29 mouse cellular contexts compared by ENCODE assay signal in genomic region chr4:58462990-58463389, GRCm38 (mm10).
DNase-seq lines count a peak whose midpoint lies in the region; ATAC-seq and TF ChIP-seq lines count a peak whose summit lies in the region.
"Had no signal": no experiment of that assay in that cellular context is flagged by ENCODE, and none has a peak within 500 bp of the region (broad histone marks: within the 10 kb centered on the region; RNA-seq: fewer than 3 reads in every experiment).

No protein-coding gene starts in this region.

- DNase-seq in 3T3-L1 (ENCODE audit: low read depth, low spot score) = peak; percentile 35
- DNase-seq in large intestine, adult 2 months (ENCODE audit: low read depth, low spot score) = peak; percentile 54
- DNase-seq in stomach, postnatal 0 days (ENCODE audit: low spot score) = no peak
- no peak for DNase-seq in right cerebral cortex, postnatal 14 days
- no peak for DNase-seq in frontal cortex, postnatal 36 days (ENCODE audit: low spot score in 2 of 2)
- DNase-seq: adrenal gland, postnatal 14 days; cerebellum, adult 11 months; cerebellum, adult 9-10 months; forebrain, postnatal 0 days; gastrocnemius, postnatal 10 days; heart, postnatal 36 days; kidney, adult 2 months; kidney, postnatal 4 days; layer of hippocampus, postnatal 36 days; lung, embryonic 14.5 days; lung, postnatal 14 days; thymus, postnatal 25 days had no signal

- no peaks in the 10 kb centered on the region for H3K27me3 ChIP-seq in stomach, postnatal 0 days (ENCODE audit: control insufficient read depth, insufficient read depth, low read length)
- H3K27me3 ChIP-seq in hindbrain, embryonic 16.5 days (replicated peaks; ENCODE audit: control insufficient read depth, insufficient read depth, low read length) = no peaks in the 10 kb centered on the region
- H3K27me3 ChIP-seq: forebrain, embryonic 12.5 days; heart, embryonic 15.5 days; hindbrain, embryonic 12.5 days; limb, embryonic 15.5 days; liver, embryonic 15.5 days; midbrain, embryonic 12.5 days; neural tube, embryonic 13.5 days; stomach, embryonic 15.5 days had no signal

- H3K9ac ChIP-seq in stomach, postnatal 0 days (ENCODE audit: low read length) = no peak overlapping the region
- no peak overlapping the region for H3K9ac ChIP-seq in hindbrain, embryonic 16.5 days (ENCODE audit: low read depth, low read length)
- H3K9ac ChIP-seq: forebrain, embryonic 12.5 days; forebrain, postnatal 0 days; heart, embryonic 15.5 days; hindbrain, embryonic 12.5 days; limb, embryonic 15.5 days; liver, embryonic 15.5 days; lung, embryonic 14.5 days; midbrain, embryonic 12.5 days; neural tube, embryonic 13.5 days; stomach, embryonic 15.5 days had no signal

- H3K4me3 ChIP-seq in embryonic fibroblast, embryonic 13.5 days (ENCODE audit: insufficient read depth, low read length) = no peak overlapping the region
- no peak overlapping the region for H3K4me3 ChIP-seq in stomach, postnatal 0 days (ENCODE audit: low read depth, low read length)
- H3K4me3 ChIP-seq in hindbrain, embryonic 16.5 days (ENCODE audit: low read length) = no peak overlapping the region
- H3K4me3 ChIP-seq: forebrain, embryonic 12.5 days; heart, embryonic 15.5 days; hindbrain, embryonic 12.5 days; limb, embryonic 10.5 days; limb, embryonic 15.5 days; liver, embryonic 15.5 days; midbrain, embryonic 12.5 days; neural tube, embryonic 13.5 days; stomach, embryonic 15.5 days had no signal

- ATAC-seq in stomach, postnatal 0 days (ENCODE audit: low FRiP score, low TSS enrichment) = peak; percentile 87
- no peak for ATAC-seq in hindbrain, embryonic 16.5 days
- ATAC-seq: forebrain, postnatal 0 days had no signal

- H3K27ac ChIP-seq in embryonic fibroblast, embryonic 13.5 days (ENCODE audit: insufficient read depth, low read length) = peak overlapping the region; percentile 36; the same call in 1 of the 2 replicates
- H3K27ac ChIP-seq in stomach, postnatal 0 days (replicated peaks) = no peak overlapping the region
- H3K27ac ChIP-seq in hindbrain, embryonic 16.5 days (ENCODE audit: low read depth, low read length) = no peak overlapping the region
- H3K27ac ChIP-seq: forebrain, embryonic 12.5 days; heart, embryonic 15.5 days; hindbrain, embryonic 12.5 days; limb, embryonic 10.5 days; limb, embryonic 15.5 days; liver, embryonic 15.5 days; midbrain, embryonic 12.5 days; neural tube, embryonic 13.5 days; stomach, embryonic 15.5 days had no signal

- no peak for TF ChIP-seq EP300 in stomach, postnatal 0 days (optimal IDR thresholded peaks at IDR 0.05)

- WGBS in large intestine, adult 2 months = 21% methylated on average over 5 of the region's 5 CpGs
- 68% methylated on average over 5 of the region's 5 CpGs for WGBS in stomach, postnatal 0 days
- WGBS in hindbrain, embryonic 16.5 days = 87% methylated on average over 5 of the region's 5 CpGs

- H3K9me3 ChIP-seq in stomach, postnatal 0 days (ENCODE audit: control insufficient read depth, low read length) = no peaks in the 10 kb centered on the region
- H3K9me3 ChIP-seq in hindbrain, embryonic 16.5 days (ENCODE audit: control insufficient read depth, low read length) = 0 out of 2 replicates have a peak, but pooled peaks cover 3% of the 10 kb centered on the region
- H3K9me3 ChIP-seq: forebrain, embryonic 12.5 days; heart, embryonic 15.5 days; hindbrain, embryonic 12.5 days; limb, embryonic 10.5 days; limb, embryonic 15.5 days; liver, embryonic 15.5 days; midbrain, embryonic 12.5 days; neural tube, embryonic 13.5 days; stomach, embryonic 15.5 days had no signal

- H3K4me2 ChIP-seq in stomach, postnatal 0 days (replicated peaks; ENCODE audit: low read depth) = no peak overlapping the region
- H3K4me2 ChIP-seq in hindbrain, embryonic 16.5 days (ENCODE audit: low read length) = no peak overlapping the region
- H3K4me2 ChIP-seq: forebrain, embryonic 12.5 days; heart, embryonic 15.5 days; hindbrain, embryonic 12.5 days; limb, embryonic 15.5 days; liver, embryonic 15.5 days; lung, embryonic 14.5 days; midbrain, embryonic 12.5 days; neural tube, embryonic 13.5 days; stomach, embryonic 15.5 days had no signal

- no peak for TF ChIP-seq POLR2A in embryonic fibroblast, embryonic 13.5 days (IDR thresholded peaks at IDR 0.05; ENCODE audit: low read depth, low read length)

- TF ChIP-seq CTCF in embryonic fibroblast, embryonic 13.5 days (IDR thresholded peaks at IDR 0.05; ENCODE audit: borderline replicate concordance, insufficient read depth, low read length) = no peak
- TF ChIP-seq CTCF in stomach, postnatal 0 days (IDR thresholded peaks at IDR 0.05; ENCODE audit: low read depth) = no peak

- H3K36me3 ChIP-seq in stomach, postnatal 0 days (ENCODE audit: control insufficient read depth, insufficient read depth, low read length) = no peaks in the 10 kb centered on the region
- no peaks in the 10 kb centered on the region for H3K36me3 ChIP-seq in hindbrain, embryonic 16.5 days (ENCODE audit: control insufficient read depth, insufficient read depth, low read length)
- H3K36me3 ChIP-seq: forebrain, embryonic 12.5 days; G1E; heart, embryonic 15.5 days; hindbrain, embryonic 12.5 days; liver, embryonic 15.5 days; midbrain, embryonic 12.5 days; neural tube, embryonic 13.5 days; stomach, embryonic 15.5 days had no signal

- H3K4me1 ChIP-seq in embryonic fibroblast, embryonic 13.5 days (ENCODE audit: control insufficient read depth, insufficient read depth, low read length) = peaks cover 12% of the 10 kb centered on the region
- H3K4me1 ChIP-seq in stomach, postnatal 0 days (replicated peaks; ENCODE audit: control insufficient read depth, insufficient read depth) = no peaks in the 10 kb centered on the region
- no peaks in the 10 kb centered on the region for H3K4me1 ChIP-seq in hindbrain, embryonic 16.5 days (ENCODE audit: control insufficient read depth, insufficient read depth, low read depth, low read length)
- H3K4me1 ChIP-seq: forebrain, embryonic 12.5 days; hindbrain, embryonic 12.5 days; liver, embryonic 15.5 days; midbrain, embryonic 12.5 days; neural tube, embryonic 13.5 days; stomach, embryonic 15.5 days had no signal

Comparison
In these comparisons a context has a peak if more than half of its experiments do, and no peak if none do; other contexts are left out.
1. DNase-seq: peak in 3T3-L1 (single experiment) and large intestine, adult 2 months (single experiment); none in stomach, postnatal 0 days (single experiment), right cerebral cortex, postnatal 14 days (single experiment) and frontal cortex, postnatal 36 days (0 of 2).